Mouse (Mus musculus): ENCODE data around the gene Ints5. TPM values are rescaled to one million over a fixed set of nuclear protein-coding genes. Genes with fewer than 3 reads are reported as not detected.

Ints5 gene
- polyA plus RNA-seq, 1 experiment from 2014 or later = 41.0 TPM

- H3K4me2 ChIP-seq (ENCODE audit: low read length) = no peak overlapping the region
- H3K27ac ChIP-seq (ENCODE audit: low read length) = no peak overlapping the region; the same call in 1 of the 2 replicates
- peaks cover 2% of the 10 kb centered on the region; the same call in 1 of the 2 replicates for H3K36me3 ChIP-seq (ENCODE audit: control insufficient read depth, insufficient read depth)
- 81% methylated on average over 15 of the region's 15 CpGs for WGBS
- H3K9me3 ChIP-seq (ENCODE audit: control insufficient read depth, low read length) = no peaks in the 10 kb centered on the region
- H3K4me1 ChIP-seq (replicated peaks; ENCODE audit: control insufficient read depth, insufficient read depth, low read length) = peaks cover 30% of the 10 kb centered on the region
- H3K9ac ChIP-seq (replicated peaks; ENCODE audit: low read depth, low read length) = no peak overlapping the region; the same call in 1 of the 2 replicates
- no peaks in the 10 kb centered on the region for H3K27me3 ChIP-seq (replicated peaks; ENCODE audit: control insufficient read depth, insufficient read depth, low read length)
- no peak overlapping the region for H3K4me3 ChIP-seq (replicated peaks; ENCODE audit: low read length)
- ATAC-seq = no peak
These were observed 47.8 kb downstream of the Ints5 start for GRCm38 (mm10) chr19:8940526-8941133.

GRCm38 (mm10) chr19:8941136-8941514 is 48.3 kb downstream of the Ints5 start:
- Histone ChIP-seq H3K9me3 (ENCODE audit: control insufficient read depth, low read length) (no peaks in the 10 kb centered on the region), H3K27ac (ENCODE audit: low read length) (peak overlapping the region; percentile 96), H3K4me1 (replicated peaks; ENCODE audit: control insufficient read depth, insufficient read depth, low read length) (peaks cover 30% of the 10 kb centered on the region), H3K4me3 (replicated peaks; ENCODE audit: low read length) (peak overlapping the region; percentile 99), H3K9ac (replicated peaks; ENCODE audit: low read depth, low read length) (peak overlapping the region; percentile 99), H3K36me3 (ENCODE audit: control insufficient read depth, insufficient read depth) (peaks cover 3% of the 10 kb centered on the region; the same call in 1 of the 2 replicates), H3K27me3 (replicated peaks; ENCODE audit: control insufficient read depth, insufficient read depth, low read length) (no peaks in the 10 kb centered on the region), H3K4me2 (ENCODE audit: low read length) (peak overlapping the region; percentile 80)
- ATAC-seq = peak; percentile 10; the same call in 1 of the 2 replicates
- 19% methylated on average over 10 of the region's 10 CpGs for WGBS

- Histone ChIP-seq H3K4me2 (ENCODE audit: low read length) (peak within 1 kb of the TSS; percentile 80), H3K4me3 (replicated peaks; ENCODE audit: low read length) (peak within 1 kb of the TSS; percentile 99), H3K4me1 (replicated peaks; ENCODE audit: control insufficient read depth, insufficient read depth, low read length) (peaks cover 30% of the 10 kb centered on the region), H3K27me3 (replicated peaks; ENCODE audit: control insufficient read depth, insufficient read depth, low read length) (no peaks in the 10 kb centered on the region), H3K27ac (ENCODE audit: low read length) (peak within 1 kb of the TSS; percentile 96), H3K9ac (replicated peaks; ENCODE audit: low read depth, low read length) (peak within 1 kb of the TSS; percentile 99), H3K9me3 (ENCODE audit: control insufficient read depth, low read length) (no peaks in the 10 kb centered on the region), H3K36me3 (ENCODE audit: control insufficient read depth, insufficient read depth) (peaks cover 5% of the 10 kb centered on the region)
- ATAC-seq = peak; percentile 96
- under 1% methylated on average over 64 of the region's 64 CpGs for WGBS
These were observed 48.9 kb downstream of the Ints5 start, which contains the start of gene Mta2 for GRCm38 (mm10) chr19:8941515-8942217. Mta2 (plus strand) TSS chr19:8941875.

GRCm38 (mm10) chr19:8942276-8942964 is 49.6 kb downstream of the Ints5 start:
- peak; percentile 37 for ATAC-seq

GRCm38 (mm10) chr19:8943047-8943446 is 50.2 kb downstream of the Ints5 start:
- peaks cover 30% of the 10 kb centered on the region for H3K4me1 ChIP-seq (replicated peaks; ENCODE audit: control insufficient read depth, insufficient read depth, low read length)
- peak overlapping the region; percentile 99 for H3K4me3 ChIP-seq (replicated peaks; ENCODE audit: low read length)
- no peak for ATAC-seq
- no peaks in the 10 kb centered on the region for H3K9me3 ChIP-seq (ENCODE audit: control insufficient read depth, low read length)
- WGBS = 66% methylated on average over 2 of the region's 2 CpGs
- no peaks in the 10 kb centered on the region for H3K27me3 ChIP-seq (replicated peaks; ENCODE audit: control insufficient read depth, insufficient read depth, low read length)
- H3K36me3 ChIP-seq (ENCODE audit: control insufficient read depth, insufficient read depth) = peaks cover 18% of the 10 kb centered on the region
- H3K27ac ChIP-seq (ENCODE audit: low read length) = no peak overlapping the region
- H3K9ac ChIP-seq (replicated peaks; ENCODE audit: low read depth, low read length) = peak overlapping the region; percentile 99
- peak overlapping the region; percentile 80 for H3K4me2 ChIP-seq (ENCODE audit: low read length)

More at GRCm38 (mm10) chr19:8942276-8942964, 49.6 kb downstream of the Ints5 start:
- Histone ChIP-seq H3K4me2 (ENCODE audit: low read length) (peak overlapping the region; percentile 80), H3K36me3 (ENCODE audit: control insufficient read depth, insufficient read depth) (peaks cover 12% of the 10 kb centered on the region), H3K4me1 (replicated peaks; ENCODE audit: control insufficient read depth, insufficient read depth, low read length) (peaks cover 30% of the 10 kb centered on the region), H3K9me3 (ENCODE audit: control insufficient read depth, low read length) (no peaks in the 10 kb centered on the region), H3K9ac (replicated peaks; ENCODE audit: low read depth, low read length) (peak overlapping the region; percentile 99), H3K27me3 (replicated peaks; ENCODE audit: control insufficient read depth, insufficient read depth, low read length) (no peaks in the 10 kb centered on the region), H3K27ac (ENCODE audit: low read length) (peak overlapping the region; percentile 96), H3K4me3 (replicated peaks; ENCODE audit: low read length) (peak overlapping the region; percentile 99)
- under 1% methylated on average over 46 of the region's 46 CpGs for WGBS

- H3K4me1 ChIP-seq (replicated peaks; ENCODE audit: control insufficient read depth, insufficient read depth, low read length) = peaks cover 30% of the 10 kb centered on the region
- peak overlapping the region; percentile 80 for H3K4me2 ChIP-seq (ENCODE audit: low read length)
- no peak overlapping the region for H3K4me3 ChIP-seq (replicated peaks; ENCODE audit: low read length)
These were observed 51.3 kb downstream of the Ints5 start for GRCm38 (mm10) chr19:8944062-8944461.

GRCm38 (mm10) chr19:8944750-8945149 is 51.9 kb downstream of the Ints5 start:
- Histone ChIP-seq H3K27ac (ENCODE audit: low read length) (no peak overlapping the region), H3K4me3 (replicated peaks; ENCODE audit: low read length) (peak overlapping the region; percentile 8), H3K27me3 (replicated peaks; ENCODE audit: control insufficient read depth, insufficient read depth, low read length) (no peaks in the 10 kb centered on the region), H3K9me3 (ENCODE audit: control insufficient read depth, low read length) (no peaks in the 10 kb centered on the region), H3K4me2 (ENCODE audit: low read length) (peak overlapping the region; percentile 16), H3K4me1 (replicated peaks; ENCODE audit: control insufficient read depth, insufficient read depth, low read length) (peaks cover 30% of the 10 kb centered on the region), H3K9ac (replicated peaks; ENCODE audit: low read depth, low read length) (0 out of 2 replicates have a peak overlapping the region, but pooled peaks have one; percentile 3), H3K36me3 (ENCODE audit: control insufficient read depth, insufficient read depth) (peaks cover 29% of the 10 kb centered on the region)
- ATAC-seq = no peak
- 19% methylated on average over 5 of the region's 5 CpGs for WGBS

More at GRCm38 (mm10) chr19:8944062-8944461, 51.3 kb downstream of the Ints5 start:
- Histone ChIP-seq H3K9ac (replicated peaks; ENCODE audit: low read depth, low read length) (0 out of 2 replicates have a peak overlapping the region, but pooled peaks have one; percentile 1), H3K27me3 (replicated peaks; ENCODE audit: control insufficient read depth, insufficient read depth, low read length) (no peaks in the 10 kb centered on the region), H3K27ac (ENCODE audit: low read length) (no peak overlapping the region), H3K9me3 (ENCODE audit: control insufficient read depth, low read length) (no peaks in the 10 kb centered on the region), H3K36me3 (ENCODE audit: control insufficient read depth, insufficient read depth) (peaks cover 27% of the 10 kb centered on the region)
- WGBS = 49% methylated on average over 5 of the region's 5 CpGs
- ATAC-seq = no peak

- Histone ChIP-seq H3K4me1 (replicated peaks; ENCODE audit: control insufficient read depth, insufficient read depth, low read length) (peaks cover 30% of the 10 kb centered on the region), H3K9me3 (ENCODE audit: control insufficient read depth, low read length) (no peaks in the 10 kb centered on the region), H3K4me3 (replicated peaks; ENCODE audit: low read length) (no peak overlapping the region; the same call in 1 of the 2 replicates), H3K27ac (ENCODE audit: low read length) (no peak overlapping the region), H3K9ac (replicated peaks; ENCODE audit: low read depth, low read length) (no peak overlapping the region), H3K27me3 (replicated peaks; ENCODE audit: control insufficient read depth, insufficient read depth, low read length) (no peaks in the 10 kb centered on the region), H3K4me2 (ENCODE audit: low read length) (peak overlapping the region; percentile 16; the same call in 1 of the 2 replicates), H3K36me3 (ENCODE audit: control insufficient read depth, insufficient read depth) (peaks cover 31% of the 10 kb centered on the region)
- WGBS = 85% methylated on average over 6 of the region's 6 CpGs
- ATAC-seq = no peak
These were observed 52.4 kb downstream of the Ints5 start for GRCm38 (mm10) chr19:8945251-8945650.

GRCm38 (mm10) chr19:8946929-8947328 is 54.1 kb downstream of the Ints5 start:
- no peak overlapping the region for H3K4me2 ChIP-seq (ENCODE audit: low read length)
- ATAC-seq = no peak
- no peak overlapping the region for H3K27ac ChIP-seq (ENCODE audit: low read length)
- 96% methylated on average over 7 of the region's 7 CpGs for WGBS
- H3K9me3 ChIP-seq (ENCODE audit: control insufficient read depth, low read length) = no peaks in the 10 kb centered on the region
- H3K4me3 ChIP-seq (replicated peaks; ENCODE audit: low read length) = no peak overlapping the region
- no peak overlapping the region for H3K9ac ChIP-seq (replicated peaks; ENCODE audit: low read depth, low read length)
- peaks cover 47% of the 10 kb centered on the region for H3K36me3 ChIP-seq (ENCODE audit: control insufficient read depth, insufficient read depth)
- peaks cover 32% of the 10 kb centered on the region for H3K4me1 ChIP-seq (replicated peaks; ENCODE audit: control insufficient read depth, insufficient read depth, low read length)
- no peaks in the 10 kb centered on the region for H3K27me3 ChIP-seq (replicated peaks; ENCODE audit: control insufficient read depth, insufficient read depth, low read length)
